Mouse (Mus musculus): ENCODE measurements at regions not wholly inside any gene's neighbourhood (a gene's known extent, or its start where the extent isn't known, plus 50 kb on each side); places are given as distances from the start of the nearest gene placed in this dataset.

GRCm38 (mm10) chr8:44800827-44801273 is 134.4 kb upstream of the Fat1 start:
- TF ChIP-seq ZNF384 (IDR thresholded peaks at IDR 0.05; ENCODE audit: low read depth, low read length) (no peak), CTCF (conservative IDR thresholded peaks at IDR 0.05 in 1 of 2, IDR thresholded peaks at IDR 0.05 in 1 of 2; ENCODE audit: low read depth in 2 of 2, low read length in 2 of 2) (no peak), MYC (IDR thresholded peaks at IDR 0.05; ENCODE audit: low read depth, low read length) (no peak), RAD21 (IDR thresholded peaks at IDR 0.05; ENCODE audit: low read depth, low read length) (no peak)
